Mouse (Mus musculus) limb, embryonic 10.5 days (tissue): ENCODE data around the gene Fam117a. TPM values are rescaled to one million over a fixed set of nuclear protein-coding genes. Genes with fewer than 3 reads are reported as not detected.

ENCODE experiments used
- DNase-seq: peaks from one replicate; pipeline ENCODE4 v3.0.0-alpha.2; 2017; ENCODE audit warnings: low spot score
- H3K27ac ChIP-seq: fragments of 300-500 bp; sonication (generic); 2 replicates; pipeline ENCODE4 v1.5.1; 2016; ENCODE audit warnings: mild to moderate bottlenecking
- H3K27me3 ChIP-seq: fragments of 300-500 bp; sonication (generic); 2 replicates; pipeline ENCODE4 v1.6.1; 2016; ENCODE audit warnings: low read depth, mild to moderate bottlenecking; ENCODE audit not compliant: poor library complexity, severe bottlenecking
- H3K36me3 ChIP-seq: fragments of 300-500 bp; sonication (generic); 2 replicates; pipeline ENCODE4 v1.6.1; 2016; ENCODE audit warnings: mild to moderate bottlenecking, moderate library complexity
- H3K4me1 ChIP-seq: fragments of 300-500 bp; sonication (generic); 2 replicates; pipeline ENCODE4 v1.6.1; 2016
- H3K4me3 ChIP-seq: fragments of 300-500 bp; sonication (generic); 2 replicates; pipeline ENCODE4 v1.5.1; 2016; ENCODE audit warnings: mild to moderate bottlenecking, moderate library complexity
- H3K9me3 ChIP-seq: fragments of 300-500 bp; sonication (generic); replicated peaks from 2 replicates; pipeline ENCODE4 v1.6.1; 2016; ENCODE audit warnings: mild to moderate bottlenecking
- WGBS: fragments of 180-500 bp; shearing (Covaris S2); methylation state at CpG from one replicate; pipeline ENCODE4 v1.1.7; 2016; 5-methylcytosine and 5-hydroxymethylcytosine counted together
- polyA plus RNA-seq: library from polyadenylated mRNA; unstranded; fragments of >200 nt; fragmentation: Nextera tagmentation; extraction: Ambion mirVana; gene quantifications from 2 replicates; pipeline ENCODE4 v1.2.1, GENCODE M21; 2016

Gene Fam117a
- polyA plus RNA-seq, 1 experiment from 2014 or later = 15.0 TPM

DNA sequence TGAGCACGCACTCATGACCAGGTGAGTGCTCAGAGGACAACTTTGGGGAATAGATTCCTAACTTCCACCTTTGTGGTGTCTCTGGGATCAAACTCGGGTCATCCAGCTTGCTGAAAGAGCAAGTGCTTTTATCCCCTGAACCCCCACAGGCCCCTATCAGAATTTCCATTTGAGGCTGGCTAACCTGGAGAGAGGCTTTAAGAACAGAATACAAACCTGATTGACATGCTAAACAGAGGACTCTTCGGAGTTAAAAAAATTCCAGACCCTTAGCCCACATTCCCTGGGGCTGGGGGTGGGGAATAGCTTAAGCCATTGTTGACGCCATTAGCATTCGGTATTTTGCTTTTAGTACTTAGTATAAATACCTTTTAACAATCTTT lies 25.4 kb upstream of the Fam117a start:
- Histone ChIP-seq H3K27ac (no peak overlapping the region), H3K27me3 (no peaks in the 10 kb centered on the region), H3K9me3 (no peaks in the 10 kb centered on the region), H3K4me3 (peak overlapping the region; percentile 90), H3K36me3 (peaks cover 9% of the 10 kb centered on the region), H3K4me1 (peaks cover 16% of the 10 kb centered on the region)
- DNase-seq = no peak
- 34% methylated on average over 5 of the region's 5 CpGs for WGBS

DNA sequence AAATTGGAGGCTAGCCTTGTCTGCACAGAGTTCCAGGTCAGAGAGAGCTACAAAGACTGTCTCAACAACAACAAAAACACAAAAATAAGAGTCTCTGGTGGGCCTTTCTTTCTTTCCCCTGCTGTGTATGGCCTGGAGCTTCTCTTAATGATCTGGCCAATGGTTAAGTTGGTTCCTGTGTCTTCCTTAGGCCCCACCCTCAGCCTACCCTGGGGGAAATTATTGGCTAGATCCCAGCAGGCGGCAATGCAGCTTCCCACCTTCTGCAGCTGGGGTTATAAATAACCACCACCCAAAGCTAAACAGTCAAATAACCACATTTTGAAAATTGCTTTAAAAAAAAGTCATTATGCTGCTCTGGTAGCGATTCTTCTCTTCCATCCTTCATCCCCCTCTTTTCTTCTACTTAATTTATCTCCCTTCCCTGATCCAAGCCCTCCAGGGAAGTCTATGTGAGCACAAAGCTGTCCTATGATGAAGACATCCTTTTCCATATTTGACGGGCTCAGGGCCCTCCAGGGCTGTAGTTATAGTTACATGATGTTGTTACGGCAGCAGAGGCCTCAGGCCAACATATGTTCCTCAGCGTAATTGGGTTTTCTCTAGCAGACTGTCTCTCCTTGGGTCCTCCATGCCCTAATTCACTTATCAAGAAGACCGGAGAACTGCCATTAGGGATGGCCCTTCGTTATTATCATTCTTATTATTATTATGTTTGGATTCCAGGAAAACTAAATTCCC lies 21.4 kb upstream of the Fam117a start:
- DNase-seq = no peak
- no peak overlapping the region for H3K4me3 ChIP-seq
- no peak overlapping the region for H3K27ac ChIP-seq
- no peaks in the 10 kb centered on the region for H3K36me3 ChIP-seq
- 80% methylated on average over 7 of the region's 7 CpGs for WGBS
- no peaks in the 10 kb centered on the region for H3K27me3 ChIP-seq
- H3K9me3 ChIP-seq = no peaks in the 10 kb centered on the region
- peaks cover 10% of the 10 kb centered on the region for H3K4me1 ChIP-seq

DNA sequence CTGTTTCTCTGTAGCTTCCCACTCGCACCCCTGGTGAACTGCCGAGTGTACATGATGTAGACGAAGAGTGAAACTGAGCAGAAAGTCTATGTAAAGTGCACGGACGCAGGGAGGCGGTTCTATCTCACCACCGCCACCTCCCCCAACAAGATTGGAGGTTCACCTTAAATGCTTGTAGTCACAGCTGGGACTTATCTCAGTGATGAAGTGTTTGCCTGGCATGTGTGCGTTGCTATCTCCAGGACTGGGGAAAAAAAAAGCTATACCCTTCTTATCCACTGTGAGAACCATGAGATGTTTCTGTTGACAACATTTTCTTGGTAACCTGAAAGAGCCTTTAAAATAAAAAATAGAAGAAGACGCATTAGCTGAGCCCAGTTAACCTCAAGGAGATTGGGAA lies 18.7 kb upstream of the Fam117a start:
- no peak for DNase-seq
- Histone ChIP-seq H3K4me3 (no peak overlapping the region), H3K27ac (no peak overlapping the region), H3K36me3 (no peaks in the 10 kb centered on the region), H3K9me3 (no peaks in the 10 kb centered on the region), H3K27me3 (no peaks in the 10 kb centered on the region), H3K4me1 (no peaks in the 10 kb centered on the region)
- WGBS = 84% methylated on average over 9 of the region's 9 CpGs

DNA sequence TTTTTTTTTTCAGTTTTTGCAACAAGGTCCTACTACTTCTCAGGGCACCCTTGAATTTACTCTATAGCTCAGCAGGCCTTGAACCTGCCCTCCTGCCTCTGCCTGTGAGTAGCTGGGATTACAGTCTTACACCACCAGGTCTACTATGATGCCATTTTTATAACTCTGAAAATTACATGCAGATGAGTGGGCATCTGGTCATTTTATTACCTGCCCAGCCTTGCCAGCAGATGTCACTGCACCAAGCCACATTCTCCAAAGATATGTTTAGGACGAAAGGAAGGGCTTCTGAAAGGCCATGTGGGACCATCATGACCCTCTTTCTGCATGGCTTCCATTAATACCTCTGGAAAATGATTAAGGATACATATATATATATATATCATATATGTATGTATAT lies 17.3 kb upstream of the Fam117a start:
- no peak overlapping the region for H3K27ac ChIP-seq
- no peaks in the 10 kb centered on the region for H3K9me3 ChIP-seq
- no peak for DNase-seq
- 68% methylated on average over 1 of the region's 1 CpGs for WGBS
- H3K4me1 ChIP-seq = no peaks in the 10 kb centered on the region
- no peaks in the 10 kb centered on the region for H3K27me3 ChIP-seq
- H3K36me3 ChIP-seq = no peaks in the 10 kb centered on the region
- H3K4me3 ChIP-seq = no peak overlapping the region

DNA sequence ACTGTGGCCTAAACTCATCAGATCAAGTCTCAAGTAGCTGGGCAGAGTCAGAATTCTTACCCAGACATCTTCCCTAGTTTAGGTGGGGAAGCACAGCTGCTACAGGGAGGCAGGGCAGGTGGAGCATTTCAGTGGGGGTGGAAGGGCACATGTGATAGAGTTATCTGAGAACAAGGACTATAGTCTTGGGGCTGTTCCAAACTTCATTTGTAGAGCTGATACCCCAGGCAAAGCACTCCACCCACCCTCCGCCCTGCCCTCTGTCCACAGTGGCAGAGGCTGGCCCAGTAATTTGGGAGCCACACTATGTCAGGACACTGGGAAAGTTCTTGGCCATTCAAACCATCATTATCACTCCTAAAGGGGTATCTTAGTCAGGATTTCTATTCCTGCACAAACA lies 16.8 kb upstream of the Fam117a start:
- H3K27me3 ChIP-seq = no peaks in the 10 kb centered on the region
- H3K27ac ChIP-seq = no peak overlapping the region
- H3K9me3 ChIP-seq = no peaks in the 10 kb centered on the region
- H3K4me1 ChIP-seq = no peaks in the 10 kb centered on the region
- H3K36me3 ChIP-seq = no peaks in the 10 kb centered on the region
- 100% methylated on average over 1 of the region's 1 CpGs for WGBS
- no peak for DNase-seq
- no peak overlapping the region for H3K4me3 ChIP-seq

DNA sequence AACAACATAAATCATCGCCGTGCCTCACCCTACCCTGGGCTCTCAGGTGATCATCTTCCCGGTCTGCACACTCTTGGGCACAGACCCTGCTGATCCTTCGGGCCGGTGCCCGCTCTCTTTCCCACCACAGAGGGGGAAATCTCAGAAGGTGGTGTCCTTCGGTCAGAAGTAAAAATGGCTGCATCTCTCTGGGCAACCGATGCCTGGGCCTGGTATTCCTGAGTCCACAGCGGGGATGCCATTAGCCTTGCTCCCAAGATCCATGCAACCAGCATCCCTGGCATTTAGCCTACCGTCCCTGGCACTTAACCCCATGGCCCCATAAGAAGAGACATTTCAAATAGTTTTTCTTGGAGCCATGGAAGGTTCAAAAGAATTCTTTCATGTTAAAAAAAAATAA lies 12.6 kb upstream of the Fam117a start:
- Histone ChIP-seq H3K4me1 (no peaks in the 10 kb centered on the region), H3K27ac (no peak overlapping the region), H3K4me3 (no peak overlapping the region), H3K27me3 (no peaks in the 10 kb centered on the region), H3K9me3 (no peaks in the 10 kb centered on the region), H3K36me3 (no peaks in the 10 kb centered on the region)
- no peak for DNase-seq
- WGBS = 94% methylated on average over 10 of the region's 10 CpGs

DNA sequence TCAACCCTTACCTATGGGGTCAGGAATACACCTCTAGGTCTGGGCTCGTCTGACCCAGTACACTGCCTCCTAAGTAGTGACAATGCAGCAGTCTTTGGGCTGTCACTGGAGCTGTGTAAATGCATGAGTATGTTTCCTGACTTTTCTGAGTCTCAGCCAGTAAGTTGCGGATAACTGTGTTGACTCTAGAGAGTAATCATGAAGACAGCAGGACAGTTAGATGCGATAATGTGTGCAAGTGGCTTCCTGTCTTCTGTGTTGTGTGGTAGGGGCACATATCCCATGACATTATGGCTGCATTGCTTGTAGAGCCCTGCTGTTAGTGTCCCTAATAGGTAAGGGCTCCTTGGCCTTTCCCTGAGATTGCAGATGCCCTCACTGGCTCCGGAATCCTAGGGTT lies 11.0 kb upstream of the Fam117a start:
- no peak overlapping the region for H3K4me3 ChIP-seq
- WGBS = 93% methylated on average over 4 of the region's 4 CpGs
- no peak for DNase-seq

DNA sequence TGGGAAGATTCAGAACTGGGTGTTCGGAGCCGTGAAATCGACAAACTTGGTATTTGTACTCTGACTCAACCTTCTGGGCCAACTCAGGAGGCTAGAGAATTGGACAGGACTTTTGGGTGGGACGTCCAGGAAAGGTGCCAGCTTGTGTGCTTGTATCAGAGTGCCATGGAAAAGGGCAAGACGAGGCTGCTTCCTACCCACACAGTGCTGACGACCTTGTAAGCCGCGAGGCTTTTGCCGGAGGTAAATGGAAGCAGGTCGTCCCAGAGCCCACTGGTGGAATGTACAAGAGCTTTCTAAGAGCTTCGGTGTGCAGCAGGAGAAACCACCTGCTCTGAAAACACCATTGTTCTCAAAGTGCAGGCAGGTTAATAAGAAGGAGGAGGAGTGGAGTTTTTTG lies 10.6 kb upstream of the Fam117a start:
- Histone ChIP-seq H3K9me3 (no peaks in the 10 kb centered on the region), H3K36me3 (no peaks in the 10 kb centered on the region), H3K4me1 (no peaks in the 10 kb centered on the region), H3K4me3 (no peak overlapping the region), H3K27ac (no peak overlapping the region), H3K27me3 (no peaks in the 10 kb centered on the region)
- 86% methylated on average over 11 of the region's 11 CpGs for WGBS
- no peak for DNase-seq

More for the DNA sequence above, 11.0 kb upstream of the Fam117a start:
- H3K36me3 ChIP-seq = no peaks in the 10 kb centered on the region
- H3K27me3 ChIP-seq = no peaks in the 10 kb centered on the region
- H3K9me3 ChIP-seq = no peaks in the 10 kb centered on the region
- no peaks in the 10 kb centered on the region for H3K4me1 ChIP-seq
- no peak overlapping the region for H3K27ac ChIP-seq

DNA sequence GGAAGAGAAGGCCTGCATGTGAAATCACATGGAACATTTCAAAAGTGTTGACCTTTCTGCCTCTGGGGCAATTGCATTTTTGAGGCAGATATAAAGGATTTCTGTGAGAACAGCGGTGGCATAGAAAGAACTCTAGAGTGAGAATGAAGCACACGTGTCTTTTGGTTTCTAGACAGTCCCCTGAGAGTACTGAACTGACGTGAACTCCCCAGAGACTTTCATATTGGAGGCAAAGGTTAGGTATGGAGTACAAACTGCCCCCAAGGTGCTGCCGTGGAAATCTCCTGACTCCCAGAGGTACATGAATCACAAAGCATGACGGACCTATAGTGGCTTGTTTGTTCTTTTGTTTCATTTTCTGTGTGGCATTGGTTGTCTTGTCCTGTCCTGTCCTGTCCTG lies 8.2 kb upstream of the Fam117a start:
- Histone ChIP-seq H3K4me3 (no peak overlapping the region), H3K27ac (no peak overlapping the region), H3K36me3 (no peaks in the 10 kb centered on the region), H3K27me3 (no peaks in the 10 kb centered on the region), H3K4me1 (no peaks in the 10 kb centered on the region), H3K9me3 (no peaks in the 10 kb centered on the region)
- no peak for DNase-seq
- 87% methylated on average over 5 of the region's 5 CpGs for WGBS

DNA sequence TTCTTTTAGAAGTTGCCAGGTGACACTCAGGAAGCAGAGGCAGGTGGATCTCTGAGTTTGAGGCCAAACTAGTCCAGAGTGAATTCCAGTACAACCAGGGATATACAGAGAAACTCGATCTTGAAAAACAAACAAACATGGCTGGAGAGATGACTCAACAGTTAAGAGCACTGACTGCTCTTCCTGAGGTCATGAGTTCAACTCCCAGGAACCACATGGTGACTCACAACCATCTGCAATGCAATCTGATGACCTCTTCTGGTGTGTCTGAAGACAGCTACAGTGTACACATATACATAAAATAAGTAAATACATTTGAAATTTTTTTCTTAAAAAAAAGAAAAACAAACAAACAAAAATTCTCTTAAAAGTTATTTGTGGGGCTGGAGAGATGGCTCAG lies 6.2 kb upstream of the Fam117a start:
- WGBS = 66% methylated on average over 1 of the region's 1 CpGs
- Histone ChIP-seq H3K9me3 (no peaks in the 10 kb centered on the region), H3K4me1 (no peaks in the 10 kb centered on the region), H3K36me3 (no peaks in the 10 kb centered on the region), H3K4me3 (no peak overlapping the region), H3K27ac (no peak overlapping the region), H3K27me3 (no peaks in the 10 kb centered on the region)
- no peak for DNase-seq

DNA sequence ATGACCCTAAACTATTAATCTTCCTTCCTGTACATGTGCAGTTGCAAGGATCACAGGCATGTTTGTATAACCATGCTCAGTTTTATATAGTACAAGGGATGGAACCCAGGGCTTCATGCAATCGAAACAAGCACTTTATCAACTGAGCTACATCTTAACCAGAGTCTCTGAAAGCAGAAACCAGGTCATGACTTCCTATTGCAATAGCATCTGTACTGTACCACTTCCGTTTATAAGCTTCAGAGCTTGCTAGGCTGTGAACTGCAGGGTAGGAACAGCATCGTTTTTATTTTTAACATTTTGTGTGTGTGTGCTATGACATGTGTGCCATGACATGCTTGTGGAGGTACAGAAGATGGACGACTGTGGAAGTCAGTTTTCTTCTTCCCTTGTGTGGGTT lies 3.6 kb upstream of the Fam117a start:
- Histone ChIP-seq H3K27ac (no peak overlapping the region), H3K4me3 (no peak overlapping the region), H3K36me3 (no peaks in the 10 kb centered on the region), H3K27me3 (no peaks in the 10 kb centered on the region), H3K4me1 (peaks cover 16% of the 10 kb centered on the region), H3K9me3 (no peaks in the 10 kb centered on the region)
- 67% methylated on average over 4 of the region's 4 CpGs for WGBS
- no peak for DNase-seq

DNA sequence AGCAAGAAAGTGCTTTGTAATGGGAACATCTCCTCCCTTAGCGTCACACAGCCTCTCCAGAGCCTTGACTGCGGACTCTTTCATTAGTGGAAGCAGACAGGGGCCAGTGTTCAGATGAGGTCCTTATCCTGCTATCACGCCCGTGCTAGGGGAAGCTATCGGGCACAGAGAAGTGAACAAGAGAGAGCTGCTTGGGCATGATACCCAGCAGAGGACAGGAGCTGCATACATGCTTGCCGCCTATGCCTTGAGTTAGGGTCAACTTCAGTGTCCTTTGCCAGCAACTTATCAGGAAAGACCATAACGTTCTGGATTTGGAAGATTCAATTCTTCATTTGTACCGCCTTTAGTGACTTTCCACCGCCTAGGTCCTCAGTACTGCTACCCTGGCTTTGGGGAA lies 3.0 kb upstream of the Fam117a start:
- 89% methylated on average over 9 of the region's 9 CpGs for WGBS
- no peak overlapping the region for H3K4me3 ChIP-seq
- H3K4me1 ChIP-seq = peaks cover 22% of the 10 kb centered on the region
- H3K36me3 ChIP-seq = no peaks in the 10 kb centered on the region
- H3K27me3 ChIP-seq = no peaks in the 10 kb centered on the region
- DNase-seq = no peak
- no peak overlapping the region for H3K27ac ChIP-seq
- no peaks in the 10 kb centered on the region for H3K9me3 ChIP-seq

DNA sequence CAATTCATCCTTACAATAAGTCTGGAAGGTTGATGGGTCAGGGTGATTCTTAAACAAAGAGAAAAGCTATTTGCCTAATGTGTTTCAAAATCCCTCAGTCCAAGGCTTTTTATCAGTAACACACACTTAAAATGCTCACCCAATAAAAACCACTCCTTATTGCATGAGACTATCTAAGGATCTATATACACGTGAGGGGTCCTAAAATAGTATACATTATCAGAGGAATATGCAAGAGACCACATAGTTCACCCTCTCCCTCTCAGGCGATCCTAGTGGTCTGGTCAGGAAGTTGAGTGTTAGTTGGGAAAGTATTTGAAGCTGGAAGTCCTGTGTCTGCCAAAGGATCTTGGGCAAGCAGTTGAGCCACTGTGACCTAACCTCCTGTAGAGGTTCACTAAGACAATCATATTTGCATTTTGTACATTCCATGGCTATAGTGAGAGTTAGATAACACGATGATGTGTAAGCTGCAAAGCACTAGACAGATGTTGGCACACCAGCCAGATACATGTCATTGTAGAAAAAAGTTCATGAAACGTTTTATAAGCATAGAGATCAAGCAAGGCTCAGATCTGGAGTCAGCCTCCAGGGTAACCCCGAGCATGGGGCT lies 2.3 kb upstream of the Fam117a start:
- H3K27ac ChIP-seq = no peak overlapping the region
- DNase-seq = no peak
- no peaks in the 10 kb centered on the region for H3K9me3 ChIP-seq
- WGBS = 76% methylated on average over 5 of the region's 5 CpGs
- no peaks in the 10 kb centered on the region for H3K36me3 ChIP-seq
- H3K4me1 ChIP-seq = peaks cover 29% of the 10 kb centered on the region
- H3K27me3 ChIP-seq = no peaks in the 10 kb centered on the region
- H3K4me3 ChIP-seq = no peak overlapping the region
